Mouse (Mus musculus): ENCODE measurements around the gene Cul5. TPM values are rescaled to one million over a fixed set of nuclear protein-coding genes. Genes with fewer than 3 reads are reported as not detected.

Gene Cul5
- polyA plus RNA-seq, 1 experiment, result 12.2 TPM

- TF ChIP-seq GATA1 (IDR thresholded peaks at IDR 0.05; ENCODE audit: low read length), result no peak
Measured at GRCm38 (mm10) chr9:53570662-53571061, 99.2 kb downstream of the Cul5 start.

Other genes with a start within 250 kb of the Cul5 start
- gene Atm, start 133.3 kb downstream of the Cul5 start, polyA plus RNA-seq (2012), result 0.63 and 0.97 TPM in 2 replicates
- gene Npat, start 133.0 kb downstream of the Cul5 start, polyA plus RNA-seq (2012), result 1.0 and 1.3 TPM in 2 replicates
- 36.6 and 68.7 TPM in 2 replicates for gene Acat1, start 59.6 kb downstream of the Cul5 start, polyA plus RNA-seq (2012)
- gene Rab39, start 36.2 kb upstream of the Cul5 start, polyA plus RNA-seq (2012), result not detected in 2 replicates
- gene Slc35f2, start 101.5 kb upstream of the Cul5 start, polyA plus RNA-seq (2012), result not detected in 2 replicates
- not detected in 2 replicates for gene Sln, start 180.2 kb upstream of the Cul5 start, polyA plus RNA-seq (2012)

All from G1E-ER4 (cell line).